In the genomic region with DNA sequence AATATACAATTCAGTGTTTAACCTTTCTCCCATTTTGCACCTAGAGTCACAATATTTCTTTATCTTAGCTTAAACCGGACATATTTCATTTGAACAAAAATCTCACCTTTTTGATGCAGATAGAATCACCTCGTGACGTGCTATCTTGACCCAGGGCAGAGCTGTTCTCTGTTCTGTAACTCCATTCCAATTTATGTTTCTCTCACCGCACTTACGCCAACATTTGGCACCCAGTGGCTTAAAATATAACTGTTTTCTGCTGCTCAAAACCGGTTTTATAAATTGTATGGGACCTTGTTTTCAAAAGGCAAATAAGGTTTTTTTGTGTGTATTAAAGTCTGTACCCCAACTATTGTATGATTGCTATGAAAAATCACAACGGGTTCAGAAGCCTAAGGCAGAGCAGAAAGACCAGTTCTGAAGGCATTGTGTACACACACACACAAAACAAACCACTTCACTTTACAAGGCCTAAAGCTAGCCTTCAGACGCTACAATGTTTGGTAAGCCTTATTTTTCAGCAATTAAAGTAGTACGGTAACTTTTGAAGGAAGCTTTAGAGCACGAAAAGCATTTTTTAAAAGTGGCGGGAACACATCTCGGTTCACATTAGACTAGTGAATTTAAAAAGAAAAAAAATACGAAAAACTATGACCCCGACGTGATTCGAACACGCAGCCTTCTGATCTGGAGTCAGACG, we compare ENCODE assay signal across 8 mouse cellular contexts. TPM values are rescaled to one million over a fixed set of nuclear protein-coding genes. Genes with fewer than 3 reads are reported as not detected.
DNase-seq lines count a peak whose midpoint lies in the region; ATAC-seq and TF ChIP-seq lines count a peak whose summit lies in the region.

TSS of gene Tmpo (minus strand) at position 555 of the 700 bp plus-strand sequence.

- peak within 1 kb of the TSS; percentile 100 for H3K27ac ChIP-seq in lung, embryonic 15.5 days
- H3K27ac ChIP-seq in midbrain, embryonic 13.5 days: peak within 1 kb of the TSS; percentile 97

- no peak for TF ChIP-seq CTCF in brain, embryonic 14.5 days (IDR thresholded peaks at IDR 0.05; ENCODE audit: borderline replicate concordance, extremely low read depth, insufficient read depth, insufficient read length)

- H3K4me2 ChIP-seq in lung, embryonic 15.5 days: peak within 1 kb of the TSS; percentile 62
- H3K4me2 ChIP-seq in midbrain, embryonic 13.5 days (replicated peaks): peak within 1 kb of the TSS; percentile 59

- no peaks in the 10 kb centered on the region for H3K9me3 ChIP-seq in lung, embryonic 15.5 days
- H3K9me3 ChIP-seq in midbrain, embryonic 13.5 days: no peaks in the 10 kb centered on the region

- no peak for DNase-seq in lung, postnatal 14 days
- DNase-seq in brain, embryonic 14.5 days (ENCODE audit: low read depth): no peak
- no peak for DNase-seq in gonadal fat pad, adult 2 months (ENCODE audit: low read depth)
- DNase-seq in layer of hippocampus, postnatal 10 days (ENCODE audit: low spot score in 2 of 2): no peak
- DNase-seq in B cell, adult 2 months: no peak
- no peak for DNase-seq in cerebellum, adult 18-20 months

- no peaks in the 10 kb centered on the region for H3K36me3 ChIP-seq in lung, embryonic 15.5 days
- no peaks in the 10 kb centered on the region for H3K36me3 ChIP-seq in midbrain, embryonic 13.5 days

- H3K4me3 ChIP-seq in lung, embryonic 15.5 days: peak within 1 kb of the TSS; percentile 48
- H3K4me3 ChIP-seq in midbrain, embryonic 13.5 days (replicated peaks): peak within 1 kb of the TSS; percentile 50

- WGBS in lung, embryonic 15.5 days: 5% methylated on average over 18 of the region's 18 CpGs
- WGBS in midbrain, embryonic 13.5 days: 11% methylated on average over 18 of the region's 18 CpGs

- ATAC-seq in lung, embryonic 15.5 days (ENCODE audit: borderline replicate concordance, extremely low read depth, low FRiP score, low TSS enrichment): 0 out of 2 replicates have a peak, but pooled peaks have one; percentile 4
- peak; percentile 18; the same call in 1 of the 2 replicates for ATAC-seq in midbrain, embryonic 13.5 days

- no peak for TF ChIP-seq POLR2A in brain, embryonic 14.5 days (IDR thresholded peaks at IDR 0.05; ENCODE audit: borderline replicate concordance, extremely low read depth, insufficient read depth, insufficient read length, poor library complexity, severe bottlenecking)

- H3K4me1 ChIP-seq in lung, embryonic 15.5 days: peaks cover 27% of the 10 kb centered on the region
- H3K4me1 ChIP-seq in midbrain, embryonic 13.5 days (replicated peaks): peaks cover 22% of the 10 kb centered on the region

- no peaks in the 10 kb centered on the region for H3K27me3 ChIP-seq in lung, embryonic 15.5 days
- H3K27me3 ChIP-seq in midbrain, embryonic 13.5 days: no peaks in the 10 kb centered on the region

- peak within 1 kb of the TSS; percentile 50 for H3K9ac ChIP-seq in lung, embryonic 15.5 days
- peak within 1 kb of the TSS; percentile 68 for H3K9ac ChIP-seq in midbrain, embryonic 13.5 days (replicated peaks)

RNA-seq across cellular contexts. Expression of gene Tmpo, which starts in this region (rescaled TPM):
- polyA plus RNA-seq in lung, embryonic 15.5 days (2015; fragmentation: Nextera tagmentation; extraction: Ambion mirVana): 263 and 267 TPM in 2 replicates
- polyA plus RNA-seq in brain, embryonic 14.5 days (2012; rRNA removed): 177 and 225 TPM in 2 replicates
- 22.4 and 29.5 TPM in 2 replicates for polyA plus RNA-seq in gonadal fat pad, adult 2 months (2012; rRNA removed)
- total RNA-seq in layer of hippocampus, postnatal 10 days (2021): 10 to 100 TPM; 45.0 to 53.2 TPM
- 165 and 175 TPM in 2 replicates for polyA plus RNA-seq in midbrain, embryonic 13.5 days (2015; fragmentation: Nextera tagmentation; extraction: Ambion mirVana)
